Mouse (Mus musculus): Measurements from ENCODE around the gene Hoxa10. TPM values are rescaled to one million over a fixed set of nuclear protein-coding genes. Genes with fewer than 3 reads are reported as not detected.

Hoxa10 gene
- total RNA-seq, 2 experiments from 2014 or later, result not detected

- intact Hi-C loops (cut with DNase I), result loop anchor here (5.0 kb wide), 1 partner anchor 1056 kb away; no protein-coding TSS in a partner anchor
- DNase-seq, result no peak
These were observed 7.6 kb downstream of the Hoxa10 start for GRCm38 (mm10) chr6:52232984-52233545.

- intact Hi-C loops (cut with DNase I), result loop anchor here (5.0 kb wide), 1 partner anchor 1055 kb away; no protein-coding TSS in a partner anchor
- DNase-seq, result peak in 1 of 2 experiments; percentile 29
These were observed 8.1 kb downstream of the Hoxa10 start for GRCm38 (mm10) chr6:52232568-52232965.

- intact Hi-C loops (cut with DNase I), result loop anchor here (5.0 kb wide), 1 partner anchor 1055 kb away; no protein-coding TSS in a partner anchor
- peak in 1 of 2 experiments; percentile 33 for DNase-seq
These were observed 8.6 kb downstream of the Hoxa10 start for GRCm38 (mm10) chr6:52231885-52232567.

GRCm38 (mm10) chr6:52230516-52231165 is 10.0 kb downstream of the Hoxa10 start, which contains the start of gene Hoxa9:
Hoxa9 (minus strand) TSS chr6:52231089.
- peak in 1 of 2 experiments; percentile 27 for DNase-seq
- intact Hi-C loops (cut with DNase I), result loop anchor here (5.0 kb wide), 1 partner anchor 1053 kb away; no protein-coding TSS in a partner anchor

- intact Hi-C loops (cut with DNase I), result loop anchor here (5.0 kb wide), 1 partner anchor 1052 kb away; no protein-coding TSS in a partner anchor
These were observed 10.9 kb downstream of the Hoxa10 start for GRCm38 (mm10) chr6:52229558-52230416.

GRCm38 (mm10) chr6:52228475-52229465 is 11.9 kb downstream of the Hoxa10 start:
- intact Hi-C loops (cut with DNase I), result no loop called here
- peak in 1 of 2 experiments; percentile 29 for DNase-seq

More at GRCm38 (mm10) chr6:52229558-52230416, 10.9 kb downstream of the Hoxa10 start:
- peak in 1 of 2 experiments; percentile 9 for DNase-seq

- no peak for DNase-seq
- intact Hi-C loops (cut with DNase I), result no loop called here
These were observed 13.0 kb downstream of the Hoxa10 start for GRCm38 (mm10) chr6:52227470-52228222.

- intact Hi-C loops (cut with DNase I), result no loop called here
- DNase-seq, result peak; percentile 23 to 24
These were observed 13.9 kb downstream of the Hoxa10 start for GRCm38 (mm10) chr6:52226569-52227257.

GRCm38 (mm10) chr6:52225612-52226568 is 14.8 kb downstream of the Hoxa10 start:
- peak in 1 of 2 experiments; percentile 26 for DNase-seq

GRCm38 (mm10) chr6:52224895-52225611 is 15.6 kb downstream of the Hoxa10 start:
- DNase-seq, result no peak
- intact Hi-C loops (cut with DNase I), result loop anchor here (5.0 kb wide), 2 partner anchors 353 to 1043 kb away; no protein-coding TSS in a partner anchor

More at GRCm38 (mm10) chr6:52225612-52226568, 14.8 kb downstream of the Hoxa10 start:
- intact Hi-C loops (cut with DNase I), result no loop called here

- DNase-seq, result no peak
- intact Hi-C loops (cut with DNase I), result loop anchor here (5.0 kb wide), 2 partner anchors 352 to 1042 kb away; no protein-coding TSS in a partner anchor
These were observed 16.5 kb downstream of the Hoxa10 start for GRCm38 (mm10) chr6:52223939-52224760.

- intact Hi-C loops (cut with DNase I), result loop anchor here (5.0 kb wide), 2 partner anchors 350 to 1040 kb away; no protein-coding TSS in a partner anchor
- DNase-seq, result no peak
These were observed 17.9 kb downstream of the Hoxa10 start for GRCm38 (mm10) chr6:52222729-52223128.

GRCm38 (mm10) chr6:52221993-52222685 is 18.5 kb downstream of the Hoxa10 start:
- no peak for DNase-seq
- intact Hi-C loops (cut with DNase I), result loop anchor here (2.0 to 5.0 kb wide), 3 partner anchors 350 to 1040 kb away; no protein-coding TSS in a partner anchor

Data from heart, postnatal 10 days (tissue).